In genomic region chr7:27490543-27491329, GRCm38 (mm10) we compare ENCODE assay signal across 7 mouse cellular contexts. TPM values are rescaled to one million over a fixed set of nuclear protein-coding genes. Genes with fewer than 3 reads are reported as not detected.
A peak's percentile ranks its signal among the peaks of the same experiment; 100 is the strongest.
DNase-seq lines count a peak whose midpoint lies in the region; ATAC-seq lines count a peak whose summit lies in the region.

No protein-coding gene starts in this region.

- peak overlapping the region; percentile 65 for H3K4me2 ChIP-seq in intestine, embryonic 15.5 days (replicated peaks)

- ATAC-seq in intestine, embryonic 15.5 days = peak; percentile 86

- peak overlapping the region; percentile 42 for H3K9ac ChIP-seq in intestine, embryonic 15.5 days

- intact Hi-C loops in left cerebral cortex, postnatal 25 days (cut with DNase I) = no loop called here

- H3K36me3 ChIP-seq in intestine, embryonic 15.5 days = peaks cover 6% of the 10 kb centered on the region; the same call in 1 of the 2 replicates

- WGBS in intestine, embryonic 15.5 days = under 1% methylated on average over 33 of the region's 33 CpGs

- peak overlapping the region; percentile 36 for H3K4me3 ChIP-seq in intestine, embryonic 15.5 days (replicated peaks)

- H3K4me1 ChIP-seq in intestine, embryonic 15.5 days (replicated peaks) = peaks cover 37% of the 10 kb centered on the region

- peak; percentile 98 for DNase-seq in adrenal gland, adult 2 months
- peak; percentile 73 for DNase-seq in embryo, embryonic 11.5 days (ENCODE audit: low read depth, low spot score)
- peak; percentile 96 for DNase-seq in gastrocnemius, postnatal 25 days
- DNase-seq in left cerebral cortex, postnatal 25 days (ENCODE audit: low spot score in 2 of 2) = peak; percentile 84 to 88
- peak; percentile 76 for DNase-seq in mesoderm, embryonic 11.5 days (ENCODE audit: low read depth, low spot score)
- peak; percentile 73 for DNase-seq in right cerebral cortex, postnatal 4 days

- H3K9me3 ChIP-seq in intestine, embryonic 15.5 days = no peaks in the 10 kb centered on the region

- H3K27ac ChIP-seq in intestine, embryonic 15.5 days = peak overlapping the region; percentile 90

- H3K27me3 ChIP-seq in intestine, embryonic 15.5 days (replicated peaks) = no peaks in the 10 kb centered on the region

RNA-seq across cellular contexts. Expression of gene Sertad1, which starts 4.0 kb away (rescaled TPM):
- total RNA-seq in adrenal gland, adult 2 months (2021) = 10 to 100 TPM; 17.9 to 25.6 TPM
- polyA plus RNA-seq in adrenal gland, adult 2 months (2012; rRNA removed) = 57.7 and 60.5 TPM in 2 replicates
- 1 to 10 TPM; 6.8 to 7.5 TPM for total RNA-seq in gastrocnemius, postnatal 25 days (2021)
- 36.0 and 39.0 TPM in 2 replicates for polyA plus RNA-seq in intestine, embryonic 15.5 days (2015; fragmentation: Nextera tagmentation; extraction: Ambion mirVana)
- 10 to 100 TPM; 16.1 to 16.8 TPM for total RNA-seq in left cerebral cortex, postnatal 25 days (2021)

RNA-seq across cellular contexts. Expression of gene Prx, which starts 8.4 kb away (rescaled TPM):
- total RNA-seq in adrenal gland, adult 2 months (2021) = 1 to 10 TPM; 1.4 to 4.0 TPM
- 2.0 and 2.2 TPM in 2 replicates for polyA plus RNA-seq in adrenal gland, adult 2 months (2012; rRNA removed)
- 10 to 100 TPM; 11.6 to 13.0 TPM for total RNA-seq in gastrocnemius, postnatal 25 days (2021)
- polyA plus RNA-seq in intestine, embryonic 15.5 days (2015; fragmentation: Nextera tagmentation; extraction: Ambion mirVana) = 2.7 and 3.2 TPM in 2 replicates
- under 1 TPM; 0.32 to 0.62 TPM for total RNA-seq in left cerebral cortex, postnatal 25 days (2021)

RNA-seq across cellular contexts. Expression of gene Sertad3, which starts 17.2 kb away (rescaled TPM):
- total RNA-seq in adrenal gland, adult 2 months (2021) = 10 to 100 TPM; 11.6 to 21.0 TPM
- polyA plus RNA-seq in adrenal gland, adult 2 months (2012; rRNA removed) = 20.0 and 20.9 TPM in 2 replicates
- total RNA-seq in gastrocnemius, postnatal 25 days (2021) = 1 to 10 TPM; 3.8 to 7.3 TPM
- polyA plus RNA-seq in intestine, embryonic 15.5 days (2015; fragmentation: Nextera tagmentation; extraction: Ambion mirVana) = 25.7 and 27.0 TPM in 2 replicates
- total RNA-seq in left cerebral cortex, postnatal 25 days (2021) = 1 to 10 TPM; 2.8 to 4.6 TPM

RNA-seq across cellular contexts. Expression of gene Hipk4, which starts 32.3 kb away (rescaled TPM):
- under 1 TPM; 0.21 to 0.29 TPM for total RNA-seq in adrenal gland, adult 2 months (2021)
- 0.82 and 1.1 TPM in 2 replicates for polyA plus RNA-seq in adrenal gland, adult 2 months (2012; rRNA removed)
- total RNA-seq in gastrocnemius, postnatal 25 days (2021) = under 1 TPM; 0.13 to 0.18 TPM
- 0.35 and 0.54 TPM in 2 replicates for polyA plus RNA-seq in intestine, embryonic 15.5 days (2015; fragmentation: Nextera tagmentation; extraction: Ambion mirVana)
- total RNA-seq in left cerebral cortex, postnatal 25 days (2021) = under 1 TPM in 1 of 2 experiments, not detected in 1; 0.18 TPM

RNA-seq across cellular contexts. Expression of gene Blvrb, which starts 43.0 kb away (rescaled TPM):
- 10 to 100 TPM; 48.4 to 51.1 TPM for total RNA-seq in adrenal gland, adult 2 months (2021)
- polyA plus RNA-seq in adrenal gland, adult 2 months (2012; rRNA removed) = 70.2 and 86.2 TPM in 2 replicates
- total RNA-seq in gastrocnemius, postnatal 25 days (2021) = 10 to 100 TPM; 11.0 to 17.2 TPM
- polyA plus RNA-seq in intestine, embryonic 15.5 days (2015; fragmentation: Nextera tagmentation; extraction: Ambion mirVana) = 60.4 and 77.5 TPM in 2 replicates
- total RNA-seq in left cerebral cortex, postnatal 25 days (2021) = 10 to 100 TPM; 12.0 to 15.9 TPM

Comparison
In these comparisons a context has a peak if more than half of its experiments do, and no peak if none do; other contexts are left out.
1. Peak in every context shown above with its lines: DNase-seq, ATAC-seq, H3K4me3 ChIP-seq and H3K27ac ChIP-seq.